Comparison of ENCODE assay signal across 12 mouse cellular contexts in the genomic region with DNA sequence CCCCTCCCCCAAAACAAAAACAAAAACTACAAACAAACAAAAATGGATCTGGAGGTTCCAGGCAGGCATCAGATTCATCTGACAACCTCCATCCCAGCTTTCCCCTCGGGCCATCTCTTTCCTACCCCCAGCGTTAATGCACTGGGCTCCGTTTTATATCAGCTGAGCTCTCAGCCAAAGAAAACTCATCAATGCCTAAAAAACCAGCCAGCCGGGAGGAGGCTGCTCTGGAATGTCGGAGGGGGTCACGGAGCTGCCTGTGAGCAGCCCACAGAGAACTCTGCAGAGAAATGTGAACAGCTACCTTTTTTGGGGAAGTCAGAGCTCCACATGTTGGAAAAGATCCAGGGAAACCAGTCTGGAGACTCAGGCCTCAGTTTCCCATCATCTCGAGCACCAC. TPM values are rescaled to one million over a fixed set of nuclear protein-coding genes. Genes with fewer than 3 reads are reported as not detected.
DNase-seq lines count a peak whose midpoint lies in the region; ATAC-seq and TF ChIP-seq lines count a peak whose summit lies in the region.
"Had no signal": no experiment of that assay in that cellular context is flagged by ENCODE, and none has a peak within 500 bp of the region (broad histone marks: within the 10 kb centered on the region; RNA-seq: fewer than 3 reads in every experiment).

No protein-coding gene starts in this region.

- no peaks in the 10 kb centered on the region for H3K36me3 ChIP-seq in lung, embryonic 14.5 days (ENCODE audit: insufficient read depth)
- no peaks in the 10 kb centered on the region for H3K36me3 ChIP-seq in kidney, embryonic 15.5 days
- no peaks in the 10 kb centered on the region for H3K36me3 ChIP-seq in stomach, embryonic 16.5 days (ENCODE audit: control insufficient read depth, insufficient read depth, low read length)

- 23% methylated on average over 7 of the region's 7 CpGs for WGBS in lung, embryonic 14.5 days
- 31% methylated on average over 7 of the region's 7 CpGs for WGBS in kidney, embryonic 15.5 days
- 37% methylated on average over 7 of the region's 7 CpGs for WGBS in stomach, embryonic 16.5 days

- H3K4me1 ChIP-seq in lung, embryonic 14.5 days (ENCODE audit: insufficient read depth) = peaks cover 4% of the 10 kb centered on the region; the same call in 1 of the 2 replicates
- H3K4me1 ChIP-seq in kidney, embryonic 15.5 days = peaks cover 34% of the 10 kb centered on the region
- peaks cover 8% of the 10 kb centered on the region for H3K4me1 ChIP-seq in stomach, embryonic 16.5 days (ENCODE audit: control insufficient read depth, insufficient read depth, low read length)

- peak; percentile 29; the same call in 1 of the 2 replicates for ATAC-seq in lung, embryonic 14.5 days (ENCODE audit: insufficient read depth)
- peak; percentile 59 for ATAC-seq in kidney, embryonic 15.5 days (replicated peaks; ENCODE audit: low FRiP score)
- 0 out of 2 replicates have a peak, but pooled peaks have one; percentile 45 for ATAC-seq in stomach, embryonic 16.5 days (ENCODE audit: insufficient read depth, low FRiP score)
- ATAC-seq: activated CD4-positive, CD25-positive, alpha-beta regulatory T cell, adult 4 months had no signal

- peak overlapping the region; percentile 80 for H3K27ac ChIP-seq in lung, embryonic 14.5 days (ENCODE audit: low read depth)
- peak overlapping the region; percentile 81 for H3K27ac ChIP-seq in kidney, embryonic 15.5 days
- peak overlapping the region; percentile 72 for H3K27ac ChIP-seq in stomach, embryonic 16.5 days (ENCODE audit: low read length)

- no peaks in the 10 kb centered on the region for H3K27me3 ChIP-seq in lung, embryonic 14.5 days (ENCODE audit: insufficient read depth, low read length)
- H3K27me3 ChIP-seq in kidney, embryonic 15.5 days = no peaks in the 10 kb centered on the region
- H3K27me3 ChIP-seq in stomach, embryonic 16.5 days (ENCODE audit: control insufficient read depth, insufficient read depth, low read length) = no peaks in the 10 kb centered on the region

- DNase-seq in heart, adult 11 months = peak; percentile 94
- no peak for DNase-seq in heart, postnatal 25 days (ENCODE audit: low spot score)
- DNase-seq in lung, embryonic 14.5 days = peak; percentile 64
- no peak for DNase-seq in lung, postnatal 36 days
- DNase-seq in urinary bladder, postnatal 36 days (ENCODE audit: low spot score in 2 of 2) = no peak
- no peak for DNase-seq in thymus, postnatal 10 days (ENCODE audit: low spot score in 2 of 2)
- DNase-seq: cerebellum, postnatal 10 days; spleen, adult 18-20 months had no signal

- no peaks in the 10 kb centered on the region for H3K9me3 ChIP-seq in lung, embryonic 14.5 days (ENCODE audit: low read depth, low read length)
- no peaks in the 10 kb centered on the region for H3K9me3 ChIP-seq in kidney, embryonic 15.5 days (replicated peaks)
- no peaks in the 10 kb centered on the region for H3K9me3 ChIP-seq in stomach, embryonic 16.5 days (replicated peaks; ENCODE audit: control insufficient read depth, low read length)

- H3K4me3 ChIP-seq in lung, embryonic 14.5 days (ENCODE audit: low read depth, low read length) = no peak overlapping the region
- H3K4me3 ChIP-seq in kidney, embryonic 15.5 days (replicated peaks) = no peak overlapping the region
- H3K4me3 ChIP-seq in stomach, embryonic 16.5 days (replicated peaks; ENCODE audit: low read length) = no peak overlapping the region
- H3K4me3 ChIP-seq: erythroblast, embryonic 14.5 days had no signal

- H3K9ac ChIP-seq in lung, embryonic 14.5 days = no peak overlapping the region
- H3K9ac ChIP-seq in kidney, embryonic 15.5 days = no peak overlapping the region
- peak overlapping the region; percentile 42; the same call in 1 of the 2 replicates for H3K9ac ChIP-seq in stomach, embryonic 16.5 days (ENCODE audit: low read length)

- no peak overlapping the region for H3K4me2 ChIP-seq in lung, embryonic 14.5 days
- no peak overlapping the region for H3K4me2 ChIP-seq in kidney, embryonic 15.5 days
- H3K4me2 ChIP-seq in stomach, embryonic 16.5 days (ENCODE audit: low read depth, low read length) = no peak overlapping the region

- TF ChIP-seq CTCF in lung, embryonic 14.5 days (IDR thresholded peaks at IDR 0.05; ENCODE audit: low read depth) = no peak

- intact Hi-C loops in heart, postnatal 25 days (cut with DNase I) = no loop called here

RNA-seq across cellular contexts. Expression of a gene that starts 24.0 kb away (rescaled TPM):
- total RNA-seq in heart, postnatal 25 days (2021) = 100 to 1,000 TPM; 170 to 174 TPM
- polyA plus RNA-seq in lung, embryonic 14.5 days (2014; fragmentation: Nextera tagmentation; extraction: Ambion mirVana) = 103 and 108 TPM in 2 replicates
- 89.1 and 110 TPM in 2 replicates for polyA plus RNA-seq in kidney, embryonic 15.5 days (2015; fragmentation: Nextera tagmentation; extraction: Ambion mirVana)
- polyA plus RNA-seq in stomach, embryonic 16.5 days (2015; fragmentation: Nextera tagmentation; extraction: Ambion mirVana) = 122 and 128 TPM in 2 replicates

RNA-seq across cellular contexts. Expression of a gene that starts 50.0 kb away (rescaled TPM):
- total RNA-seq in heart, postnatal 25 days (2021) = 10 to 100 TPM; 40.6 to 44.9 TPM
- 100 and 110 TPM in 2 replicates for polyA plus RNA-seq in lung, embryonic 14.5 days (2014; fragmentation: Nextera tagmentation; extraction: Ambion mirVana)
- polyA plus RNA-seq in kidney, embryonic 15.5 days (2015; fragmentation: Nextera tagmentation; extraction: Ambion mirVana) = 105 and 112 TPM in 2 replicates
- polyA plus RNA-seq in stomach, embryonic 16.5 days (2015; fragmentation: Nextera tagmentation; extraction: Ambion mirVana) = 169 and 176 TPM in 2 replicates

RNA-seq across cellular contexts. Expression of a gene that starts 59.8 kb away (rescaled TPM):
- total RNA-seq in heart, postnatal 25 days (2021) = 10 to 100 TPM; 29.4 to 30.6 TPM
- 1.2 and 1.5 TPM in 2 replicates for polyA plus RNA-seq in lung, embryonic 14.5 days (2014; fragmentation: Nextera tagmentation; extraction: Ambion mirVana)
- 1.4 and 2.0 TPM in 2 replicates for polyA plus RNA-seq in kidney, embryonic 15.5 days (2015; fragmentation: Nextera tagmentation; extraction: Ambion mirVana)
- polyA plus RNA-seq in stomach, embryonic 16.5 days (2015; fragmentation: Nextera tagmentation; extraction: Ambion mirVana) = 3.4 and 3.5 TPM in 2 replicates
- polyA plus RNA-seq: activated CD4-positive, CD25-positive, alpha-beta regulatory T cell, adult 4 months; erythroblast, embryonic 14.5 days had no signal

Comparison
In these comparisons a context has a peak if more than half of its experiments do, and no peak if none do; other contexts are left out.
1. DNase-seq: peak in heart, adult 11 months (single experiment) and lung, embryonic 14.5 days (single experiment); none in heart, postnatal 25 days (single experiment), lung, postnatal 36 days (single experiment), urinary bladder, postnatal 36 days (0 of 2) and thymus, postnatal 10 days (0 of 2).
2. Peak in every context shown above with its lines, with median percentiles within 50 percentile points of each other: ATAC-seq and H3K27ac ChIP-seq.